Mouse (Mus musculus): ENCODE data around the gene Dand5. TPM values are rescaled to one million over a fixed set of nuclear protein-coding genes. Genes with fewer than 3 reads are reported as not detected.

Gene Dand5
- polyA plus RNA-seq, 1 experiment = 2.9 TPM

- TF ChIP-seq POLR2A (IDR thresholded peaks at IDR 0.05; ENCODE audit: borderline replicate concordance, extremely low read depth, low read depth, low read length) = no peak
- no peak for TF ChIP-seq CTCF (IDR thresholded peaks at IDR 0.05; ENCODE audit: insufficient read depth, low read length)
- WGBS = 70% methylated on average over 11 of the region's 11 CpGs
- Histone ChIP-seq H3K4me3 (replicated peaks; ENCODE audit: extremely low read depth, low read depth, low read length) (no peak overlapping the region), H3K4me1 (ENCODE audit: control insufficient read depth, insufficient read depth, low read length) (peaks cover 45% of the 10 kb centered on the region)
- DNase-seq = no peak
Measured at GRCm38 (mm10) chr8:84786801-84787467, 35.7 kb downstream of the Dand5 start.

GRCm38 (mm10) chr8:84785756-84786677 is 36.6 kb downstream of the Dand5 start:
- H3K4me1 ChIP-seq (ENCODE audit: control insufficient read depth, insufficient read depth, low read length) = peaks cover 49% of the 10 kb centered on the region
- TF ChIP-seq POLR2A (IDR thresholded peaks at IDR 0.05; ENCODE audit: borderline replicate concordance, extremely low read depth, low read depth, low read length) (no peak), CTCF (IDR thresholded peaks at IDR 0.05; ENCODE audit: insufficient read depth, low read length) (no peak)
- H3K4me3 ChIP-seq (replicated peaks; ENCODE audit: extremely low read depth, low read depth, low read length) = no peak overlapping the region
- 48% methylated on average over 38 of the region's 38 CpGs for WGBS
- DNase-seq = peak; percentile 64

GRCm38 (mm10) chr8:84785506-84785755 is 37.2 kb downstream of the Dand5 start:
- Histone ChIP-seq H3K4me1 (ENCODE audit: control insufficient read depth, insufficient read depth, low read length) (peaks cover 43% of the 10 kb centered on the region), H3K4me3 (replicated peaks; ENCODE audit: extremely low read depth, low read depth, low read length) (no peak overlapping the region)
- TF ChIP-seq CTCF (IDR thresholded peaks at IDR 0.05; ENCODE audit: insufficient read depth, low read length) = no peak
- TF ChIP-seq POLR2A (IDR thresholded peaks at IDR 0.05; ENCODE audit: borderline replicate concordance, extremely low read depth, low read depth, low read length) = no peak
- no peak for DNase-seq
- 58% methylated on average over 11 of the region's 11 CpGs for WGBS

GRCm38 (mm10) chr8:84784681-84785505 is 37.7 kb downstream of the Dand5 start:
- DNase-seq = no peak

GRCm38 (mm10) chr8:84783919-84784581 is 38.6 kb downstream of the Dand5 start:
- TF ChIP-seq CTCF (IDR thresholded peaks at IDR 0.05; ENCODE audit: insufficient read depth, low read length) = no peak
- no peak for TF ChIP-seq POLR2A (IDR thresholded peaks at IDR 0.05; ENCODE audit: borderline replicate concordance, extremely low read depth, low read depth, low read length)
- peak overlapping the region; percentile 11 for H3K4me3 ChIP-seq (replicated peaks; ENCODE audit: extremely low read depth, low read depth, low read length)
- peaks cover 34% of the 10 kb centered on the region for H3K4me1 ChIP-seq (ENCODE audit: control insufficient read depth, insufficient read depth, low read length)
- WGBS = 34% methylated on average over 33 of the region's 33 CpGs
- no peak for DNase-seq

More at GRCm38 (mm10) chr8:84784681-84785505, 37.7 kb downstream of the Dand5 start:
- Histone ChIP-seq H3K4me1 (ENCODE audit: control insufficient read depth, insufficient read depth, low read length) (peaks cover 41% of the 10 kb centered on the region), H3K4me3 (replicated peaks; ENCODE audit: extremely low read depth, low read depth, low read length) (no peak overlapping the region)
- 38% methylated on average over 48 of the region's 48 CpGs for WGBS
- TF ChIP-seq CTCF (IDR thresholded peaks at IDR 0.05; ENCODE audit: insufficient read depth, low read length) (no peak), POLR2A (IDR thresholded peaks at IDR 0.05; ENCODE audit: borderline replicate concordance, extremely low read depth, low read depth, low read length) (no peak)

- 78% methylated on average over 11 of the region's 11 CpGs for WGBS
- Histone ChIP-seq H3K4me1 (ENCODE audit: control insufficient read depth, insufficient read depth, low read length) (peaks cover 36% of the 10 kb centered on the region), H3K4me3 (replicated peaks; ENCODE audit: extremely low read depth, low read depth, low read length) (no peak overlapping the region)
- no peak for TF ChIP-seq POLR2A (IDR thresholded peaks at IDR 0.05; ENCODE audit: borderline replicate concordance, extremely low read depth, low read depth, low read length)
- no peak for TF ChIP-seq CTCF (IDR thresholded peaks at IDR 0.05; ENCODE audit: insufficient read depth, low read length)
- no peak for DNase-seq
Measured at GRCm38 (mm10) chr8:84783198-84783918, 39.3 kb downstream of the Dand5 start.

GRCm38 (mm10) chr8:84782680-84783079 is 39.9 kb downstream of the Dand5 start:
- Histone ChIP-seq H3K4me1 (ENCODE audit: control insufficient read depth, insufficient read depth, low read length) (peaks cover 36% of the 10 kb centered on the region), H3K4me3 (replicated peaks; ENCODE audit: extremely low read depth, low read depth, low read length) (no peak overlapping the region)
- TF ChIP-seq CTCF (IDR thresholded peaks at IDR 0.05; ENCODE audit: insufficient read depth, low read length) (no peak), POLR2A (IDR thresholded peaks at IDR 0.05; ENCODE audit: borderline replicate concordance, extremely low read depth, low read depth, low read length) (no peak)
- 76% methylated on average over 10 of the region's 10 CpGs for WGBS
- DNase-seq = no peak

- Histone ChIP-seq H3K4me1 (ENCODE audit: control insufficient read depth, insufficient read depth, low read length) (peaks cover 31% of the 10 kb centered on the region), H3K4me3 (replicated peaks; ENCODE audit: extremely low read depth, low read depth, low read length) (no peak overlapping the region)
- no peak for TF ChIP-seq POLR2A (IDR thresholded peaks at IDR 0.05; ENCODE audit: borderline replicate concordance, extremely low read depth, low read depth, low read length)
- TF ChIP-seq CTCF (IDR thresholded peaks at IDR 0.05; ENCODE audit: insufficient read depth, low read length) = no peak
- DNase-seq = no peak
- 46% methylated on average over 5 of the region's 5 CpGs for WGBS
Measured at GRCm38 (mm10) chr8:84781686-84782505, 40.7 kb downstream of the Dand5 start.
